Mouse (Mus musculus): ENCODE results near the gene Zbtb20.

DNA sequence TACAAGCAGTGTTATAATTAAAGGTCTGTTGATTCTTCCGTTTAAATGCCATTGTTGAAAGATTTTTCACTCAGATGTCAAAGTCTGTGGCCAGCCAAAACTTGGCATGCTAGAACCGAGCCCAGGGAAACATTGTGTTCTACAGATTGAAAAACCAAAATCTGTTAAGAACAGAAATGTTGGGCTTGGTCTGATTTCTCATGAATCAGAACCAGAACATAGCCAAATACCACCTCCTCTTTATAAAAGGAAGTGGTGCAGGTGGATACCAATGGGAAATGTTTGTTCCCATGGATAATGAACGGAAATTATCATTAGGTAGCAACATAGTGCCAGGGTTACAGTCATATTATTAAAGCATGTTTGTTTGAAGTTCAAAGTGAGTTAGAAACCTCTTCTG, 613.7 kb downstream of the Zbtb20 start:
- TF ChIP-seq CTCF (IDR thresholded peaks at IDR 0.05) (no peak), POLR2A (IDR thresholded peaks at IDR 0.05; ENCODE audit: insufficient read depth, low read depth, low read length) (no peak)

Data from heart, adult 2 months (tissue).